Mouse (Mus musculus) mouse embryonic stem cell (cell line): ENCODE results near the gene Ccdc172.

Experiments
- in situ Hi-C, 2 experiments: fragments of 300-500 bp; cut with MboI; formaldehyde crosslinking; loops; 1 replicate in 1 of 2; 3 replicates in 1 of 2; pipeline ENCODE4 v1.14.3; 2019 to 2020; ENCODE audit warnings: low sequenced_read_pairs in 2 of 2, low pct_unique_long_range_greater_than_20kb in 1 of 2, mixed read lengths in 1 of 2; ENCODE audit not compliant: unreplicated experiment in 1 of 2

Ccdc172 gene

DNA sequence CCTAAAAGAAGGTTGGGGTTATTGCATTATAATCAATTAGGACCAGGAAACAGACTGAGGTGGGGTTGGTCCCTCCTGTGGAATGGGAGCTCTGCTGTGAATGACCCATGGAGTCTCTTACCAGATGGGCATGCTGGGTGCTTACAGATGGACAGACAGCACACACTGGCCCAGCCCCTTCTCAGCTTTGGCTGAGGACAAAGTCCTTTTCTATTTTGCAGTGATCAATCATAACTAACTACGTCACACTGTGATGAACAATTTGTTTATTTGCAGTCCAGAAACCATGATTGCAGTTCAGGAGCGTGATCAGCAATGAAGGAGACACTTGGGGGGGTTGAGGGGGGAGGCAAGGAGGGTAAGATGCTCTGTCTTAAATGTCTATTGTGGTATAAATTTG, 43.2 kb downstream of the Ccdc172 start:
- in situ Hi-C loops: no loop called here

DNA sequence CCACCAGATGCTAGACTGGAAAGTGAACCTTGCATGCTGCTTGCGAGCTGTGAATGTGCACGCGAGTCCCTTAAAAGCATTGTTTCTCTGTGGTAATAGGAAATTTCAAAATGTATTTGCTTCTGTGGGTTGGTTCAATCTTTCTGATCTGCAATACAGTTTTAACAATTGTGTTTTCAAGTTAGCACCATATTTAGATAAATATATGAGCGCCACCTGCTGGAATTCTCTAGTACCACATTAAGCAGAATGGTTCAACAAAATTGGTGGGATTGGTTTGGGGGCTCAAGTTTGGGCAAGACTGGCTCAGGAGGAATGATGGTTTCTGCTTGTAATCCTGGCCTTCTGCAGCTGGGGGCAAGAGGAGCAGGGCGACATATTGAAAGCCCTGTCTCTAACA, 46.6 kb downstream of the Ccdc172 start:
- in situ Hi-C loops: no loop called here

DNA sequence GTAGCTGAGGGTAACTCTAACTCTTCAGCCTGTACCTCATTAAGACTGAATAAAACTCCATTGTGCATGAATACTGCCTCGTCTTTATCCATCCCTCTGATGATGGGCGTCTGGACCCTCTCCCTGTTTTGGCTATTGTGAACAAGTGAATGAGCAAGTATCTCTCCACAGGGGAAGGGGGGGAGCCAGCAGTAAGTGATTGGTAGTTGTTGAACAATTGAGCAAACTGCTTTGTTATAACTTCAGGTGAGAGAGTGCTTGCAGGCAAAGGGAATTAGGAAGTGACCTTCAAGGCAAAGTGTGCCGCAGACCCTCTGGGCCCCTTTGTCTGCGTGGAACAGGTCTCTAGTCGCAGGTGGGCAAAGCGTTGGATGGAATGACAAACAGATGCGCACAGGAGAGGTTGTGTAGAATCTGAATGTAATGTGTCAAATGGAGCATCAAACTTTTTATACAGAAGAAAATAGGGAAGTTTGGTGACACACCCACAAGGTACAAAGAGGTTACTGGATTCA, 50.6 kb downstream of the Ccdc172 start:
- in situ Hi-C loops: no loop called here

DNA sequence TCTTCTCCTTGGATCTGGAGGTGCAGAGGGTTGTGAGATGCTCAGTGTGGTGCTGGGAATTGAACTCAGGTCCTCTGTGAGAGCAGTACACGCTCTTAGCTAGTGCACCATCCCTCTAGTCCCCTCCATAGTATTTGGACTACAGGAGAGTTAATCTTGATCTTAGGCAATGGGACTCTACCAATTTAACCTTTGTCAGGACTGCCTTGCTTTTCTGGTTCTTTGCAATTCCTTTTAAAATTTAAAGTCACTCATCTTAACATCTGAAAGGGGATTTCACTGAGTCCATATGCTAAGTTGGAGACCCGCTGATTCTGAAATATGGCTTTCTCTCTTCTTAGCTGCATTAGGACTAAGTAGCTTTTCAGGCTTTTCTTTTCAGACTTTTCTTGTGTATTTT, 59.8 kb downstream of the Ccdc172 start:
- in situ Hi-C loops: no loop called here

DNA sequence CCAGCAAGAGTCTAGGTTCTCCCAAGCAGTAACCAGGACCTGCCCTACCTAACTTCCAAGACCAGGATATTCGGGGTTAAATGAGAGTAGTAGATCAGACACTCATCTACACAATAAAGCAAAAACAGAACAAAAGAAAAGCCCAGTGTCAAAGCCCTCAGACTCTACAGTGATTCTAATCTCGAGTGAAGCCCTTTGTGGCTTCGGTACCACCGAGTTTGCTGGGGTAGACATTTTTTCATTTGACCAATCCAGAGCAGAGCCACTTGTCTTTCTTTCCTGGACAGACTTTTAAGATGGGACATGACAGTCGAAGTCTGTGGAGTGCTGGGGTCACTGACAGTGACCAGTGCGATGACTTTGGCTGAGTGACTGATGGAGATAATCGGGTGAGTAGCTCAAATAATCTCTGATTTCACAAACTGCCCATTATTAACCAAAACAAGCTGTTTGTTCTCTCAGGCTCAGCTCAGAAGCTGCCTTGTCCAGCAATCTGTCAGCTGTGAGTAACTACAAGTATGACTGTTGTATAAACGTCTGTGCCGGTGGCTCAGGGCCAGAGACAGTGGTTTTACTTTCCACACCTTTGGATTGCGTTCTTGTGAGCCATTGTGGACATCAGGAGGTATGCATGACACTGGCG, 60.8 kb downstream of the Ccdc172 start:
- in situ Hi-C loops: no loop called here

DNA sequence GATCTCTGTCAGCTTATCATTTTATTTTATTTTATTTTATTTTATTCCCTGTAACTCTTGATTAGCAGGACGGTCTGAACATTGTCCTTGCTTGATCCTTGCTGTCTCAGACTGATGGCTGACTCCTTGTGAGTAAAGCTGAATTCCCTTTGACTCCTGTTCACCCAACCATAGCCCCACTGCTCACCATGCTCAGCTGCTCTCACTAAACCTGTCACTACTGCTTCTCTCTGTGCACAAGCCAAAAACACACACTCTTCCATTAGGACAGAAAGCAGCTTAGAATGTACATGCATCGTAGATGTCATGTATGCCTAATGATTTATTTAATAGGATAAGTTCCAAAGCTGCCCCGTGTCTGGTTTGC, 61.3 kb downstream of the Ccdc172 start:
- in situ Hi-C loops: no loop called here

DNA sequence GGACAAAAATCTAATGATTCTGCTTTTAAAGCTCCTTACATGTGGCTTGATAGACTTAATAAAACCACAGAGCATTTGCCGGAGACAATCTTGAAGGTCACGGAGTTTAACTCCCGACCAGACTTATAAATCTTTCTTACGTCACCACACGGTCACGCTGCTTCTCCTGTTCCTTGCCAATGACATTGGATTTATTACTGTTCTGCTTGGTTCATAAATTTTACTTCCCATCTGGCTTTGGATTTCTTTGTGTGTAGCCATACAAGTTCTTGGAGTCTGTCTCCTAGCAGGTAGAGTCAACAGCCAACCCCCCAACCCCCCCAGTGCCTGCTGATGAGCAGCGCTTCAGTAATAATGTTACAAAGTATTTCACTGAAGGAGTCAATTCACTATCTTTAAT, 70.2 kb downstream of the Ccdc172 start:
- in situ Hi-C loops: no loop called here

DNA sequence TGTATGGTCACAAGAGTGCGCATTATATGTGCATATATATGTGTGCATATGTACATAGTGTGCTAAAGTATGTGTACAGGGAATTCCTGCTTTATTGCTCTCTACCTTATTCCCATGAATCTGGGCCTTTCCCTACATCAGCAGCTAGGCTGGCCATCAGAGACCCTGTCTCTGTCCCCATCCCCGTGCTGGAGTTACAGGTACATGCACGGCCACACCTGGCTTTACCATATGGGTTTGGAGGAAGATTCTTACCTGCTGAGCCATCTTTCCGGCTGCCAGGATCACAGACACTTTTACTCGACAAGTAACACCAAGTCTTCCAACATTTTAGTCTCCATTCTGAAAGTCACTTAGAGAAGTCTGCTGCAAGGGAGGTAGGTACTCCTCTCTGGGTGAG, 71.2 kb downstream of the Ccdc172 start:
- in situ Hi-C loops: no loop called here

DNA sequence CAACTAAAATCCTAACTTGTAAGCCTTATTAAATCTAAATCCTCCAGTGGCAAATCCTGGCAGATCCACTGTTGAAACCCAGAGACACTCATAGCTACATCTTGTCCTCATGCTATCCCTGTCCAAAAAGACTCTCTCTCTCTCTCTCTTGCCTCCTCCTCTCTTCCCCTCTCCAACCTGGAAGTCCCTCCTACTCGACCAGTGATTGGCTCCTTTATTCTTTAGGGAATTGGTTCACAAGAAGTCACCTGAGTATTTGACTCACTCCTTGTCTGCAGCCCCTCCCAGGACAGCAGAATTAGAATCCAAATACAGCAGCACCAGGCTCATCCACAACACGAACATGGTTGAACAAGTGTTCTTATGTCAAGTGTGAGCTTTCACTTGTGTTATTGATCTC, 74.3 kb downstream of the Ccdc172 start:
- in situ Hi-C loops: no loop called here

DNA sequence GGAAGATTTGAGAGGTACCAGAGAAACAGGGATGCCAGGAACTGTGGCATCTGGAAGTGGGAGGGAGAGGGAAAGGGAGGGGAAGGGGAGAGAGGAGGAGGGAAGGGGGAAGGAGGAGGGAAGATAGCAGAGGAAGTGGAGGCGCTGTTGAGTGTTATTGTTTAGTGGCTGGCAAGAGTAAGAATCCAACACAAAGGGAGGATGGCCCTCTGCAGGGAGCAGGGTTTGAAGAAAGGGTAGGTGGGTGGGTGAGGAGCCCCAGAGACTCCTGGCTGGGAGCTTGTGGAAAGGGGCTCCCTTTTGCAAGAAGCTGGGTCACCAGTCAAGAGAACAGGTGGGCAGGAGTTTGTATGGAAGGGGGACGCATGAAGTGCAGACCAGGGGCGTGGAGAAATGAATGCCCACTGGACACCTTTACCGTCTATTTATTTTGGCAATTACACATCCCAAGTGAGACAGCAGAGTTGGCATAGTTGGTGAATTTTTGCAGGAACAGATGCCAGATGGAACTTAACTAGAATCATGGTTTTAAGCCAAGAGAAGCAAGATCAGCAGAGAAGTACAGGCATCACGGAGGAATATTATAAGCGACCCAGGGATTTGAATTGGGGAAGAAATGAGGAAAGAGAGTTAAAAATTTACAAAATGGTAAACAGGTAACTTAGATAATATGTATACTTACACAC, 78.6 kb downstream of the Ccdc172 start:
- in situ Hi-C loops: no loop called here

DNA sequence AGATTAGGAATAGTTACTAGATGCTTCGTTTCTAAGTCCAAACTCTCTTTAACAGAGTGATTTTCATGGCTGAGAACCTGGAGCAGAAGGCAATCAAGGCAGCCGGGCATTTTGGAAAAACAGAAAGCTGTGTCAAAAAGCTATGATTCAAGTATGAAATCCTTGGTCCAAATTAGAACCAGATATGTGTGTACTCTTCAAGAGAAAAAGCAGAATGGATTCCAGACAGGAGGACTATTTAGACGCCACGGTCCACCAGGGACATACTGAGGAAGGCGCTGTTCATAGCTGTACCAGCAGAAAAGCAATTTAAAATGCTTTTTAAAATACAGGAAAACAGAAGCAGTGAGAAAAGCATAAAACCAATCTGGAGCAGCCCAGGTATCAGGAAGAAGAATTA, 88.6 kb downstream of the Ccdc172 start:
- in situ Hi-C loops: no loop called here
